Mouse (Mus musculus) heart, adult 2 months (tissue): ENCODE measurements around the gene Tanc2. TPM values are rescaled to one million over a fixed set of nuclear protein-coding genes. Genes with fewer than 3 reads are reported as not detected.

Experiments
- DNase-seq, 2 experiments: peaks; one replicate each; pipeline ENCODE4 v3.0.0; 2021
- H3K27ac ChIP-seq: fragments of 200-600 bp; 2 replicates; pipeline ENCODE4 v1.8.1; 2022
- H3K27me3 ChIP-seq: fragments of 200-500 bp; 2 replicates; pipeline ENCODE4 v1.6.1; 2012; ENCODE audit warnings: mild to moderate bottlenecking, low read length, inconsistent platforms, mixed read lengths; ENCODE audit not compliant: control insufficient read depth, insufficient read depth
- H3K36me3 ChIP-seq: fragments of 200-500 bp; 2 replicates; pipeline ENCODE4 v1.6.1; 2012; ENCODE audit warnings: low read length, inconsistent platforms; ENCODE audit not compliant: control insufficient read depth, insufficient read depth
- H3K4me1 ChIP-seq: fragments of 200-500 bp; 2 replicates; pipeline ENCODE4 v1.6.1; 2011; ENCODE audit warnings: low read length; ENCODE audit not compliant: control insufficient read depth, insufficient read depth
- H3K4me3 ChIP-seq: fragments of 200-600 bp; 2 replicates; pipeline ENCODE4 v1.8.1; 2022
- H3K79me2 ChIP-seq: fragments of 200-500 bp; replicated peaks from 2 replicates; pipeline ENCODE4 v1.6.1; 2012; ENCODE audit warnings: mild to moderate bottlenecking, inconsistent platforms, low read length, moderate library complexity, mixed read lengths; ENCODE audit not compliant: control insufficient read depth, insufficient read depth
- H3K9ac ChIP-seq: fragments of 200-500 bp; 2 replicates; pipeline ENCODE4 v1.6.1; 2012; ENCODE audit warnings: low read depth, mild to moderate bottlenecking, control low read depth, inconsistent platforms, low read length, mixed read lengths
- CTCF ChIP-seq: fragments of 200-600 bp; IDR thresholded peaks from 2 replicates; pipeline ENCODE4 v1.8.1; 2022; ENCODE audit warnings: antibody characterized with exemption, mild to moderate bottlenecking, moderate library complexity
- EP300 ChIP-seq: fragments of 200-500 bp; IDR thresholded peaks from 2 replicates; pipeline ENCODE4 v1.6.1; 2011; ENCODE audit warnings: low read depth, low read length, control low read depth; ENCODE audit not compliant: insufficient read depth
- POLR2A ChIP-seq: fragments of 200-500 bp; IDR thresholded peaks from 2 replicates; pipeline ENCODE4 v1.6.1; 2011; ENCODE audit warnings: mild to moderate bottlenecking, low read depth, low read length, control low read depth; ENCODE audit not compliant: insufficient read depth
- WGBS: fragments of 180-500 bp; shearing (Covaris S2); methylation state at CpG from one replicate; pipeline ENCODE4 v1.1.7; 2018; 5-methylcytosine and 5-hydroxymethylcytosine counted together
- intact Hi-C: fragments of 180-260 bp; cut with DNase I; formaldehyde crosslinking; loops from one replicate; pipeline ENCODE4 v1.15.1; 2025
- polyA plus RNA-seq: library from polyadenylated mRNA; depleted of rRNA; stranded (reverse); fragments of >200 nt; gene quantifications from 2 replicates; pipeline ENCODE4 v1.2.3, GENCODE M21; 2012
- total RNA-seq, 2 experiments: library from RNA; stranded (reverse); gene quantifications; 2 replicates each; pipeline ENCODE4 v1.2.3; 2021

Gene Tanc2
- total and polyA plus RNA-seq, 3 experiments, result 3.5 to 15.2 (median 11.9) TPM

DNA sequence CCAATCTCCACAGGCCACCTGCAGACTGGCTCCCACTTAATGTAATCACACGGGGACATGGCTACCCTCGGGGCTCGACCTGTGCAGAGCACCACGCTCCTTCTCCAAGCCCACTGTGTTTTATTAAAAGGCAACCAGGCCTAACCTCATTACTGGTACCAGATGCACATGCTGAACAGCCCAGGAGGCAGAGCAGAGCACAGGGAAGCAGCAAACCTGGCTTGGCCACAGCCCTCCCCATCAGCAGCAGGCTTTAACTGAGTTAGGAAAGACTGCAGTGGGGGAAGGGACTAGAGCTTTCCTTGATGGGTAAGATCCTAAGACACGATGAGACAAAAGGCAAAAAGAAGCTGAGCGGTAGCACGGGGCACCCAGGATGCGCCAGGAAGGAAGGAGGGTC lies 352.2 kb downstream of the Tanc2 start:
- Histone ChIP-seq H3K27ac (no peak overlapping the region), H3K27me3 (no peaks in the 10 kb centered on the region), H3K9ac (no peak overlapping the region), H3K4me3 (no peak overlapping the region), H3K36me3 (no peaks in the 10 kb centered on the region), H3K79me2 (no peaks in the 10 kb centered on the region), H3K4me1 (peaks cover 12% of the 10 kb centered on the region)
- DNase-seq, result no peak
- 79% methylated on average over 8 of the region's 8 CpGs for WGBS
- TF ChIP-seq POLR2A (no peak), EP300 (no peak), CTCF (no peak)
- intact Hi-C loops, result loop anchor here (10.0 kb wide), 1 partner anchor 443 kb away; the partner anchor contains the start of gene Icam2

- Histone ChIP-seq H3K4me3 (peak overlapping the region; percentile 76), H3K4me1 (peaks cover 9% of the 10 kb centered on the region), H3K36me3 (no peaks in the 10 kb centered on the region), H3K79me2 (no peaks in the 10 kb centered on the region), H3K9ac (peak overlapping the region; percentile 77), H3K27me3 (no peaks in the 10 kb centered on the region), H3K27ac (peak overlapping the region; percentile 95)
- peak; percentile 55 to 67 for DNase-seq
- TF ChIP-seq POLR2A (peak; percentile 65), EP300 (no peak)
- intact Hi-C loops, result loop anchor here (1.0 to 10.0 kb wide), 3 partner anchors 15 to 441 kb away; partner anchors contain the start of gene Icam2
- 6% methylated on average over 46 of the region's 47 CpGs for WGBS
Observed at GRCm38 (mm10) chr11:105943133-105944102, 353.6 kb downstream of the Tanc2 start.

- under 1% methylated on average over 59 of the region's 59 CpGs for WGBS
- peak; percentile 86 to 87 for DNase-seq
- intact Hi-C loops, result loop anchor here (1.0 to 10.0 kb wide), 3 partner anchors 15 to 441 kb away; partner anchors contain the start of gene Icam2
- peak overlapping the region; percentile 76 for H3K4me3 ChIP-seq
- peak overlapping the region; percentile 95 for H3K27ac ChIP-seq
- H3K9ac ChIP-seq, result peak overlapping the region; percentile 77
- TF ChIP-seq CTCF, result peak; percentile 72
- 0 out of 2 replicates have a peak, but pooled peaks have one; percentile 24 for TF ChIP-seq POLR2A
- TF ChIP-seq EP300, result peak; percentile 59; the same call in 1 of the 2 replicates
- H3K27me3 ChIP-seq, result no peaks in the 10 kb centered on the region
- H3K36me3 ChIP-seq, result no peaks in the 10 kb centered on the region
- H3K4me1 ChIP-seq, result peaks cover 7% of the 10 kb centered on the region
- H3K79me2 ChIP-seq, result no peaks in the 10 kb centered on the region
Observed at GRCm38 (mm10) chr11:105944126-105944621, 354.4 kb downstream of the Tanc2 start.

DNA sequence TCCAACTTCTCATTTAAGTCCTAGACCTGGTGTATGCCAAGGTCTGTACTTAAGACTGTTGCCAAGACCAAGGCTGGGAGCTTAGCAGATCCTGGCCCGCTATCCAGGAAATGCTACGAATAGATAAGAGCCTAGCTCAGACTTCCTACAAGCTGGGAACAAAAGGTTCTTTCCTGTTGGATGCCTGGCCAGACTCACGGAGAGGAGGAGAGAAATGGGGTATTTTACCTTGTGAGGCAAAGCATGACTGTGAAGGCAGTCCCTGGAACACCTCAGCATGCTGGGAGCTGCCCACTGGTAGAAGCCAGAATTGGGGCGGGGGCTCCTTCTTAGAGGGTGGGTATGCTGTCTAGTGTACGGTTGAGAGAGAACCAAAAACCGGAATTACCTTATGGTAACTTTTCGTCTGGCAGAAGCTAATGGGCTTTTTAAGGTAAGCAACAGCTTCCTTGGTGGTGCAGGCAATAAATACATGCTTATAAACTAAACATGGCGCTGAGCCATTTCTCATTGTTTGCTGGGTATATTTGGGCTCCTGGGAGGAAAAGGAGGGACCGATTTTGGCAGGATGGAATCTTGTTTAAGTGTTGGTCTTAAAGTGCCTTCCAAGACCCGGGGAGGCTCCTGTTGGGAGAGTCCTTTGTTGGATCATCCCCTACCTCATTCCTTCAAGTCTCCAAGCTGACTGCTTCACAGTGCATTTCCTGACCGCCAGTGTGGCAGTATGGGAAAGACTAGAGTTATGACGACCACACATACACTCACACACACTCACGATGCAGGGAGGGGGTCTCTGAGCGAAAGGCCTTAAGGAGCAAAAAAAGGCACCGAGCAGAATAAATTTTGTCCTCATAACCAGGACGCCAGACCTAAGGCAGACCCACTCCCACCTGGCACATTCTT lies 355.2 kb downstream of the Tanc2 start:
- TF ChIP-seq CTCF (no peak), EP300 (peak; percentile 87; the same call in 1 of the 2 replicates), POLR2A (peak; percentile 39; the same call in 1 of the 2 replicates)
- Histone ChIP-seq H3K9ac (peak overlapping the region; percentile 77), H3K27ac (peak overlapping the region; percentile 95), H3K4me3 (peak overlapping the region; percentile 76), H3K27me3 (no peaks in the 10 kb centered on the region), H3K4me1 (peaks cover 7% of the 10 kb centered on the region), H3K36me3 (no peaks in the 10 kb centered on the region), H3K79me2 (no peaks in the 10 kb centered on the region)
- WGBS, result 40% methylated on average over 16 of the region's 16 CpGs
- peak; percentile 65 to 75 for DNase-seq
- intact Hi-C loops, result loop anchor here (1.0 to 10.0 kb wide), 3 partner anchors 14 to 440 kb away; partner anchors contain the start of gene Icam2

- intact Hi-C loops, result loop anchor here (10.0 kb wide), 1 partner anchor 438 kb away; the partner anchor contains the start of gene Icam2
Observed at GRCm38 (mm10) chr11:105946694-105947154, 356.9 kb downstream of the Tanc2 start.

More at GRCm38 (mm10) chr11:105946694-105947154, 356.9 kb downstream of the Tanc2 start:
- DNase-seq, result no peak
- H3K36me3 ChIP-seq, result no peaks in the 10 kb centered on the region
- peaks cover 12% of the 10 kb centered on the region for H3K4me1 ChIP-seq
- TF ChIP-seq POLR2A, result no peak
- TF ChIP-seq CTCF, result no peak
- no peak overlapping the region for H3K27ac ChIP-seq
- H3K79me2 ChIP-seq, result no peaks in the 10 kb centered on the region
- WGBS, result 69% methylated on average over 11 of the region's 11 CpGs
- H3K4me3 ChIP-seq, result no peak overlapping the region
- H3K9ac ChIP-seq, result no peak overlapping the region
- H3K27me3 ChIP-seq, result no peaks in the 10 kb centered on the region
